Mouse (Mus musculus): ENCODE data around the gene Cenpa.
A peak's percentile ranks its signal among the peaks of the same experiment; 100 is the strongest.
"Not testable (repeated sequence)": the region's sequence is repeated elsewhere in the genome, so short reads cannot be mapped to it uniquely, and the experiment has no call there.

Gene Cenpa

DNA sequence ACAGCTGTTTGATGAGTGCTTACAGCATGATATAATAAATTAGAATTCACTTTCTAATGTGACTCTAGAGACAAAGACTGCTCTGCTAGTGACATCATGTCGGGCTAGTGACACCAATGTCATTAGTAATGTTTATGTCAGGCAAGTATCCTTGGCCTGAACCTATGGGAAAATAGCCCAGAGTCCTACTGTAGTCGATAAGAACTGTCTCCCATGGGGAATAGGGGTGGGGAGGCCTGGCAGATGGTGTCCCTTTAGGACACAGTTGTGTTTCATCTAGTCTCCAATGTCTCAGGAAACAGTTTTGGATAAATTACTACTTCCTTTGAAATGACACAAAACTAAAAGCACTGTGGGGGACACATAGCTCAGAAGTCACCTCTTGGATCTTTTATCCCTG lies 20.5 kb upstream of the Cenpa start:
- no peak for DNase-seq (ENCODE audit: extremely low spot score)

DNA sequence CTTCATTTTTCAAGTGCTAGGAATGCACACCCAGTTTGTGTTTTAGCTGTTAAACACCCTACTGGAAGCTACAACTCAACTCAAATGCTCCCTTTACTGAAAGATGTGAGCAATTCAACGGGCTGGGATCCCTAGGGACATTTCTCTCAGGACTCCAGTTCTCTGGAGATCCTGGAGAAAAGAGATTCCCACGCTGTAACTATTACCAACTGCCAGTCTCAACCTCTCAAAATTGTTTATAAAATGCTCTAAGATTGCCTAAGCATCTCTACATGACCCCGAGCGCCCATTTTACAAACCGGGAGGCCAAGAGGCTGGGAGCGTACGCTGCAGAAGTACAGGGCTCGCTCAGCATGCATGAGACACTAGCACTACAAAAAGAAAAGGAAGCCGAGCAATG lies 19.2 kb upstream of the Cenpa start:
- DNase-seq (ENCODE audit: extremely low spot score), result no peak

- DNase-seq (ENCODE audit: extremely low spot score), result peak; percentile 89
Observed at GRCm38 (mm10) chr5:30647815-30648560, 18.6 kb upstream of the Cenpa start, which contains the start of gene Slc35f6. Gene Slc35f6, plus strand, starts transcription at chr5:30647933.

DNA sequence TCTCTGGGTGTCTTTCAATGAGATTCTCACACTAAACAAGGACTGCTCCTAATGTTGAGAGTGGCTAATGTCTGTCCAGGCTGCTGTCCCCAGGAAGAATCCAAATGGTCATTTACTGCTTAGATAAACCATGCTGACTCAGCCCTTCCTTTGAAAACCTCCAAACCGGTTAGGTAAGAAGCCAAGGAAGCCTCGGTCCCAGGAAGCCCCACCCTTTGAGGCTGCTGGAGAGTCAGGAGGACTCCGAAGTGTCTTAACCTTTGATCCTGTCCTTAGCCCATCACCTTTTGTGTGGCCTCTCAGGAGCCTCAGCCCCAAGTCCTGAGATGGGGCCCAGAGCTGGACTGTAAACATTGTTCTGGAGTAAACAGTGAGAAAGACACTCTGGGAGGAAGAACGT lies 17.0 kb upstream of the Cenpa start:
- no peak for DNase-seq (ENCODE audit: extremely low spot score)

DNA sequence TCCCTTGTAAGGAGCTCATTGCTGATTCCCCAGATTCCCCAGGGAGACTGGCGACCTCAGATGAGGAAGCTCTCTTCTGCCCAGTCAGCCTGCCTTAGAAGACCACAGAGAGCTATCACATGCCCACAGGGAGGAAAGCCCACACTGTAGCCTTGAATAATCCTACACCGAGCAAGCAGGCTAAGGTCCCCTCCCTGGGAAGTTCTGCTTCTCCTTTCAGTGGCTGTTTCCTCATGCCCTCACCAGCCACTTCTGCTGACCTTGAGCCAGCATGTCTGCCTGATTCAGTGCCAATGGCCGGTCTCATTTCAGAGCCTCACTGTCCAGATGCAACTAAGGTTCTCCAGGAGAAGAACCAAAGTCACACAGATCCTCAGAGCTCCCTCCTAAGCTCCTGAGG lies 15.8 kb upstream of the Cenpa start:
- no peak for DNase-seq (ENCODE audit: extremely low spot score)

- no peak for DNase-seq (ENCODE audit: extremely low spot score)
Observed at GRCm38 (mm10) chr5:30651554-30651953, 15.0 kb upstream of the Cenpa start.

DNA sequence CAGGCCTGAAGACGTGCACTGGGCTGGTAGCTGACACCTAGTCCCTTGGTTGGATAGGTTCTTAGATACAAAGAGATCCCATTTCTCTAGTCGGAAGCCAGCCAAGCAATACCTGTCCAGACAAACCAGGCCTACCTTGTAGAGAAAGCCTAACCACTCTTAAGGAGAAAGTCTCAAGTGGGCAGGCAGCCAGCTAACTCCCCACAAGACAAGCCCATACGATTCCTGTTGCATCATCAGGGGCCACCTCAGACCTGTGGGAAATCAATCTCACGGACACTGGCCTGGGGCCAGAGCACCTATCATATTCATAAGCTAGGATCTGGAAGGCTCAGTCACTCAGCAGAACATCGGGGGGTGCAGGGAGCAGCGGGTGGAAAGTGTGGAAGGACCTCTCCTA lies 13.3 kb upstream of the Cenpa start:
- DNase-seq (ENCODE audit: extremely low spot score), result no peak

DNA sequence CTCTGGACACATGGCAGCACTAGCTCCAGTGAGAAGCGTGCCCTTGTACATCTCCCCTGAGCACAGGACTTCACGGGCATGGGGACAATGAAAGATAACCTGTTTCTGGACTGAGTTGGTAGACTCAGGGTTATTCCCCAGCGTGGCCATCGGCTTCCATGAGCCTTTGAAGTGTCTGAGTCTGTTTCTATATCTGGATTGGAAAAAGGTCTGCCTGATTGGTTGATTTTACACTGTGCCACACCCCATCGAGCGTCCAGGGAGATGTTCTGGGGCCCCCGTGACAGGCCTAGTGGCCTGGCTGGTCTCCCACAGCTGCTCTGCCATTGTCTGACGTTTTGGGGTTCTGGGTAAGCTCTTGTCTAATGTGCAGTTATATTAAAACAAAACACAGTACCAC lies 11.5 kb upstream of the Cenpa start:
- no peak for DNase-seq (ENCODE audit: extremely low spot score)

DNA sequence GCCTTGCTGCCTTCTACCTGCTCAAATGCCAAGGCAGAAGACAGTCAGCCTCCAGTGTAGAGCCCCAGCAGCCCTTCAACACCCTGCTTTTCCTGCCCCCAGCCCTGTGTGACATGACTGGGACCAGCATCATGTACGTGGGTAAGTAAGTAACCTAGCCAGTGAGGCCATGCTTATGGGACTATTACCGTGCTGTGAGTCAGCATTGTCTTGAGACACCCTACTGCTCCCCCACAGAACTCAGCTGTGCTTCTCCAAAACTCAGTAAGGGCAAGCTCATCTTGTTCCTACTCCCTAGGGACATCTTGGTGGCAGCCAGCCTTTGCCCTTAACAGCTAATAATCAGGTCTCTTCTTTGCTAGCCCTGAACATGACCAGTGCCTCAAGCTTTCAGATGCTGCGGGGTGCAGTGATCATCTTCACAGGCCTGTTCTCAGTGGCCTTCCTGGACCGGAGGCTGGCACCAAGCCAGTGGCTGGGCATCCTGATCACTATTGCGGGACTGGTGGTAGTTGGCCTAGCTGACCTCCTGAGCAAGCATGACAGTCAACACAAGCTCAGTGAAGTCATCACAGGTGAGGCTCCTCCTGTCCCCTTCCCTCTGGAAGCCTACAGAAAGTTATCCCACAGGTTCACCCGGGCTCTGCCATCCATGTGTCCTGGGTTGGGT lies 10.9 kb upstream of the Cenpa start:
- no peak for DNase-seq (ENCODE audit: extremely low spot score)

GRCm38 (mm10) chr5:30659042-30659441 lies 7.5 kb upstream of the Cenpa start:
- no peak for DNase-seq (ENCODE audit: extremely low spot score)

DNA sequence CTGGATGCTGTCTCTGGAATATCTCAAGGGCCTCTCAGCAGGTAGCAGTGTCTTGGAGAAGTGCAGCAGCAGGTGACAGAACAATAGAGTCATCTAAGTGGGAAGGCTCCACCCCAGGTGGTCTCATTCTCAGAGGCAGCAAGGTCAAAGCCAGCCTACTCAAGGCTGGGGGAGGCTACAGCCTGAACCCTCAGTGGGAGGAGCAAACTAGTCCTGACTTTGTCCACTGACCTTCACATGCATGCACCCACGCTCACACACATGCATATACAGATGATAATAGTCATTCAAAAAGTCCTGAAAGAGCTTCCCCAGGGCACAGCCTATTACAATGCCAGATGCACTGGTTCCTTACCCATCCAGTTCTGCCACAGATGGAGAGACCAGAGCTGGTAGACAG lies 6.3 kb upstream of the Cenpa start:
- DNase-seq (ENCODE audit: extremely low spot score), result no peak

GRCm38 (mm10) chr5:30660813-30661212 lies 5.8 kb upstream of the Cenpa start:
- no peak for DNase-seq (ENCODE audit: extremely low spot score)

DNA sequence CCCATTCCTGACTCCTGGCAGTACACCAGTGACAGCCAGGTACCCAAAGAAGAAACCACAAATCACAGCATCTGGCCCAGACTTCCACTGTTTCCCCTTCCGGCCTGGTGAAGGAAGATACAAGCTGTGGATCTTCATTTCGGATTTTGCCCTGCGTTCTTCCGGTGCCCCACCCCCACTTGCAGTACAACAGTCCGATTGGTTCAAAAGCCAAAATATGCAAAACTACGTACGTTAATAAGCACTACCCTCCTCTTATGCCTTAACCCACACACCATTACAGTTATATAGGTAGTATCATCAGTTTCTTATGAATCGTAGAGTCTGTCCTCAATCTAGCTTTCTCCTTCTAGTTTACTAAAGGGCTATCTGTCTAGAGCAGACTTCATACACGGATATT lies 1.2 kb upstream of the Cenpa start:
- no peak for DNase-seq (ENCODE audit: extremely low spot score)

DNA sequence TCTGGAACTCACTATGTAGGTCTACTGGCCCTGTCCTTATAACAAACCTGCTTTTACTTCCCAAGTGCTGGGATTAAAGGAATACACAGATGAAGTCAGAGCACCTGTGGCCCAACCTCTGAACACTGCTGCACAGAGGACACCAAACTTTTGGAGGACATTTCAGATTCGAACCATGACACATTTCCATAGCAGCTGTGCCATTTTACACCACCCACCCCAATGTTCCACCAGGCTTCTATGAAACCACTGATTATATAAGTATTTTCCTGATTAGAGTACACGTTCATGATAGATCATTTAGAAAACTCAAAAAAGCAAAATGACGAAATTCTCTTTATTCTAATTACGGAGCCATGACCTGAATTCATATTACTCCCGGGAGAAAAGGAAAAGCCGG lies 609 bp upstream of the Cenpa start:
- no peak for DNase-seq (ENCODE audit: extremely low spot score)

GRCm38 (mm10) chr5:30667215-30667614 lies 638 bp downstream of the Cenpa start:
- no peak for DNase-seq (ENCODE audit: extremely low spot score)

GRCm38 (mm10) chr5:30667686-30668085 lies 1.1 kb downstream of the Cenpa start:
- DNase-seq (ENCODE audit: extremely low spot score), result no peak

- no peak for DNase-seq (ENCODE audit: extremely low spot score)
Observed at GRCm38 (mm10) chr5:30668637-30669495, 2.3 kb downstream of the Cenpa start.

- no peak for DNase-seq (ENCODE audit: extremely low spot score)
Observed at GRCm38 (mm10) chr5:30669496-30669830, 2.9 kb downstream of the Cenpa start.

DNA sequence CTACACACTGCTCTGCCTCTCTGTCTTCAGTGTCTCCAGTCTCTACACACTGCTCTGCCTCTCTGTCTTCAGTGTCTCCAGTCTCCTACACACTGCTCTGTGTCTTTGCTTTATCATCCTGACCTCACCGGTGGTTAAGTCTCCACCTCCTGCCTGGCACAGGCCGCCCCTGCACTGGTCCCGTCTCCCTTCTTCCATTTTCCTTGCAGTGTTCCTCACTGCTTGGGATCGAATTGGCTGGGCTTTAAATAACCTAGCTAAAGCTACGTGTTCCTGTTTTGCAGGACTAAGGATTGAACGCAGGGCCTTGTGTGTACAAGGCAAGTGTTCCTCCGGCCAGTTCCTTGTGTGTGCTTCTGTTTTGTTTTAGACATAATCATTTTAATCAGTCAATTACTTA lies 3.5 kb downstream of the Cenpa start:
- DNase-seq (ENCODE audit: extremely low spot score), result no peak

GRCm38 (mm10) chr5:30674001-30674400 lies 7.4 kb downstream of the Cenpa start:
- no peak for DNase-seq (ENCODE audit: extremely low spot score)

DNA sequence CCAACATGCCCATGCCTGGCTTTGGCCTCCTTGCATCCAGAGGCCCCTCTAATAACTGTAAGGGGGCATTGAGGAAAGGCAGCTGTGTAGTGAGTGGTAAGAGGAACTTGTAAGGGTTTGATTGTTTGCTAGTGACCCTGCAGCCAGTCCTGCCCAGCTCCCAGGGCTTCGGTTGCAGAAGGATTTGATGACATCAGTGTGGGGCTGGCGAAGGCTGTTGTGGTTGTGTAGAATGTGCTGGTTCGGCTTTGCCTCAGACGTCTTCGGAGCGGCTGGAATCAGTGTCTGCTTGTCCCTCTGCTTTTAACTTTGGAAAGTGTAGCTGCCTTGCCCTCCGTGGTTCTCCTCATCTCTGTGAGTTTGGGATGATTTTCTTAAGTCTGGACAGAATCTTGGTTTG lies 10.2 kb downstream of the Cenpa start:
- no peak for DNase-seq (ENCODE audit: extremely low spot score)

GRCm38 (mm10) chr5:30678069-30678468 lies 11.5 kb downstream of the Cenpa start:
- DNase-seq (ENCODE audit: extremely low spot score), result not testable (repeated sequence)

All from embryo, embryonic 9.5 days (tissue).